Mouse (Mus musculus) lung, postnatal 0 days (tissue): Measurements from ENCODE around the gene Zfp653. TPM values are rescaled to one million over a fixed set of nuclear protein-coding genes. Genes with fewer than 3 reads are reported as not detected.

Experiments
- ATAC-seq: fragments of 200-750 bp; cut with Nextera tagmentation; 2 replicates; pipeline ENCODE4 v1.8.0; 2017; ENCODE audit warnings: moderate library complexity
- DNase-seq: peaks from one replicate; pipeline ENCODE4 v3.0.0-alpha.2; 2016; ENCODE audit warnings: low spot score
- H3K27ac ChIP-seq: fragments of 300-500 bp; sonication (generic); 2 replicates; pipeline ENCODE4 v1.5.1; 2014; ENCODE audit warnings: antibody characterized with exemption, mild to moderate bottlenecking, low read length, mixed read lengths
- H3K27me3 ChIP-seq: fragments of 300-500 bp; sonication (generic); replicated peaks from 2 replicates; pipeline ENCODE4 v1.6.1; 2014; ENCODE audit warnings: low read length, mixed read lengths; ENCODE audit not compliant: insufficient read depth
- H3K36me3 ChIP-seq: fragments of 300-500 bp; sonication (generic); 2 replicates; pipeline ENCODE4 v1.6.1; 2014; ENCODE audit warnings: low read length, mixed read lengths; ENCODE audit not compliant: insufficient read depth
- H3K4me1 ChIP-seq: fragments of 300-500 bp; sonication (generic); 2 replicates; pipeline ENCODE4 v1.6.1; 2014; ENCODE audit warnings: antibody characterized with exemption, low read depth, low read length, mixed read lengths; ENCODE audit not compliant: insufficient read depth
- H3K4me2 ChIP-seq: fragments of 300-500 bp; sonication (generic); replicated peaks from 2 replicates; pipeline ENCODE4 v1.6.1; 2014; ENCODE audit warnings: low read depth, mild to moderate bottlenecking, low read length, moderate library complexity, mixed read lengths
- H3K4me3 ChIP-seq: fragments of 300-500 bp; sonication (generic); 2 replicates; pipeline ENCODE4 v1.5.1; 2014; ENCODE audit warnings: low read depth, low read length
- H3K9ac ChIP-seq: fragments of 300-500 bp; sonication (generic); replicated peaks from 2 replicates; pipeline ENCODE4 v1.6.1; 2014; ENCODE audit warnings: low read depth, mild to moderate bottlenecking
- H3K9me3 ChIP-seq: fragments of 300-500 bp; sonication (generic); 2 replicates; pipeline ENCODE4 v1.6.1; 2016; ENCODE audit warnings: low read length, mixed read lengths
- CTCF ChIP-seq: IDR thresholded peaks from 2 replicates; pipeline ENCODE4 v1.5.1; 2016; ENCODE audit warnings: antibody characterized with exemption, mild to moderate bottlenecking
- EP300 ChIP-seq: IDR thresholded peaks from 2 replicates; pipeline ENCODE4 v1.6.1; 2016; ENCODE audit warnings: antibody characterized with exemption, mild to moderate bottlenecking, control low read depth
- WGBS: fragments of 180-500 bp; shearing (Covaris S2); extraction: QIAGEN DNeasy Blood & Tissue Kit; methylation state at CpG from one replicate; pipeline ENCODE4 v1.1.7; 2014; 5-methylcytosine and 5-hydroxymethylcytosine counted together
- polyA plus RNA-seq: library from polyadenylated mRNA; unstranded; fragments of >200 nt; fragmentation: Nextera tagmentation; extraction: Ambion mirVana; gene quantifications from 2 replicates; pipeline ENCODE4 v1.2.1, GENCODE M21; 2015

Gene Zfp653
- polyA plus RNA-seq, 1 experiment from 2014 or later, result 8.8 TPM

GRCm38 (mm10) chr9:22049721-22050270 is 21.4 kb downstream of the Zfp653 start:
- Histone ChIP-seq H3K4me2 (no peak overlapping the region), H3K4me3 (no peak overlapping the region)

GRCm38 (mm10) chr9:22049315-22049714 is 21.9 kb downstream of the Zfp653 start:
- ATAC-seq, result no peak
- no peak for DNase-seq
- Histone ChIP-seq H3K4me2 (no peak overlapping the region), H3K36me3 (no peaks in the 10 kb centered on the region), H3K9me3 (no peaks in the 10 kb centered on the region), H3K27me3 (peaks cover 41% of the 10 kb centered on the region), H3K4me3 (no peak overlapping the region), H3K4me1 (0 out of 2 replicates have a peak, but pooled peaks cover 3% of the 10 kb centered on the region), H3K9ac (no peak overlapping the region), H3K27ac (no peak overlapping the region)
- no peak for TF ChIP-seq EP300
- no peak for TF ChIP-seq CTCF
- 66% methylated on average over 11 of the region's 11 CpGs for WGBS

More at GRCm38 (mm10) chr9:22049721-22050270, 21.4 kb downstream of the Zfp653 start:
- Histone ChIP-seq H3K27ac (no peak overlapping the region), H3K9ac (no peak overlapping the region), H3K36me3 (no peaks in the 10 kb centered on the region), H3K9me3 (no peaks in the 10 kb centered on the region), H3K27me3 (peaks cover 46% of the 10 kb centered on the region), H3K4me1 (peaks cover 3% of the 10 kb centered on the region; the same call in 1 of the 2 replicates)
- DNase-seq, result no peak
- WGBS, result 57% methylated on average over 4 of the region's 4 CpGs
- no peak for ATAC-seq
- no peak for TF ChIP-seq EP300
- TF ChIP-seq CTCF, result no peak

- Histone ChIP-seq H3K27ac (no peak overlapping the region), H3K4me1 (0 out of 2 replicates have a peak, but pooled peaks cover 3% of the 10 kb centered on the region), H3K9me3 (no peaks in the 10 kb centered on the region), H3K27me3 (peaks cover 28% of the 10 kb centered on the region), H3K4me2 (no peak overlapping the region), H3K4me3 (no peak overlapping the region), H3K36me3 (no peaks in the 10 kb centered on the region), H3K9ac (no peak overlapping the region)
- DNase-seq (no peak), ATAC-seq (no peak)
- TF ChIP-seq EP300, result no peak
- TF ChIP-seq CTCF, result no peak
- WGBS, result 49% methylated on average over 9 of the region's 9 CpGs
Measured at GRCm38 (mm10) chr9:22047329-22047728, 23.8 kb downstream of the Zfp653 start.

- no peak overlapping the region for H3K4me3 ChIP-seq
- no peak overlapping the region for H3K9ac ChIP-seq
- ATAC-seq (no peak), DNase-seq (no peak)
- H3K27me3 ChIP-seq, result no peaks in the 10 kb centered on the region
- no peaks in the 10 kb centered on the region for H3K4me1 ChIP-seq
- 47% methylated on average over 2 of the region's 2 CpGs for WGBS
- H3K4me2 ChIP-seq, result no peak overlapping the region
- H3K36me3 ChIP-seq, result no peaks in the 10 kb centered on the region
- TF ChIP-seq CTCF, result no peak
- no peak for TF ChIP-seq EP300
- no peak overlapping the region for H3K27ac ChIP-seq
- H3K9me3 ChIP-seq, result no peaks in the 10 kb centered on the region
Measured at GRCm38 (mm10) chr9:22041832-22042231, 29.3 kb downstream of the Zfp653 start.

- no peak for DNase-seq
- Histone ChIP-seq H3K4me2 (no peak overlapping the region), H3K27ac (no peak overlapping the region), H3K4me1 (no peaks in the 10 kb centered on the region), H3K4me3 (no peak overlapping the region), H3K36me3 (no peaks in the 10 kb centered on the region), H3K27me3 (no peaks in the 10 kb centered on the region), H3K9ac (no peak overlapping the region), H3K9me3 (no peaks in the 10 kb centered on the region)
- TF ChIP-seq CTCF, result no peak
- TF ChIP-seq EP300, result no peak
- WGBS, result 43% methylated on average over 10 of the region's 10 CpGs
- ATAC-seq, result no peak
Measured at GRCm38 (mm10) chr9:22037826-22038225, 33.4 kb downstream of the Zfp653 start.

- TF ChIP-seq EP300 (no peak), CTCF (no peak)
- H3K27ac ChIP-seq, result no peak overlapping the region
- H3K36me3 ChIP-seq, result no peaks in the 10 kb centered on the region
- 57% methylated on average over 6 of the region's 6 CpGs for WGBS
- H3K9ac ChIP-seq, result no peak overlapping the region
- H3K4me1 ChIP-seq, result no peaks in the 10 kb centered on the region
- H3K9me3 ChIP-seq, result no peaks in the 10 kb centered on the region
- H3K27me3 ChIP-seq, result no peaks in the 10 kb centered on the region
- H3K4me3 ChIP-seq, result no peak overlapping the region
- no peak overlapping the region for H3K4me2 ChIP-seq
- DNase-seq (no peak), ATAC-seq (no peak)
Measured at GRCm38 (mm10) chr9:22035300-22036044, 35.7 kb downstream of the Zfp653 start.
